Mouse (Mus musculus) C2C12 (cell line): ENCODE data around the gene Gm21983. TPM values are rescaled to one million over a fixed set of nuclear protein-coding genes. Genes with fewer than 3 reads are reported as not detected.

ENCODE experiments used
- H3K27me3 ChIP-seq: one replicate; pipeline ENCODE4 v1.6.1; 2011; ENCODE audit not compliant: control insufficient read depth, insufficient read depth, insufficient read length
- H3K36me3 ChIP-seq: one replicate; pipeline ENCODE4 v1.6.1; 2011; ENCODE audit not compliant: control insufficient read depth, insufficient read depth
- H3K4me3 ChIP-seq: one replicate; pipeline ENCODE4 v1.5.1; 2011; ENCODE audit warnings: mild to moderate bottlenecking, control low read depth; ENCODE audit not compliant: poor library complexity, insufficient read depth, severe bottlenecking
- H3K79me2 ChIP-seq: one replicate; pipeline ENCODE4 v1.6.1; 2011; ENCODE audit not compliant: control insufficient read depth, insufficient read depth
- H3K79me3 ChIP-seq: one replicate; pipeline ENCODE4 v1.6.1; 2011; ENCODE audit warnings: low read depth, control low read depth
- H3ac ChIP-seq: one replicate; pipeline ENCODE3; 2011; ENCODE audit warnings: low read depth; ENCODE audit not compliant: control insufficient read depth, insufficient read length
- CEBPB ChIP-seq: IDR thresholded peaks from one replicate; pipeline ENCODE4 v1.6.1; 2011; ENCODE audit warnings: low read depth, mild to moderate bottlenecking, control low read depth, moderate library complexity
- CTCF ChIP-seq: IDR thresholded peaks from one replicate; pipeline ENCODE4 v1.5.1; 2011; ENCODE audit not compliant: control insufficient read depth, insufficient read depth, insufficient read length
- FOSL1 ChIP-seq: IDR thresholded peaks from one replicate; pipeline ENCODE4 v1.8.0; 2011; ENCODE audit warnings: mild to moderate bottlenecking, low read length; ENCODE audit not compliant: poor library complexity, insufficient read depth, severe bottlenecking
- MAX ChIP-seq: IDR thresholded peaks from one replicate; pipeline ENCODE4 v1.6.1; 2011; ENCODE audit warnings: mild to moderate bottlenecking, control low read depth
- MYOD1 ChIP-seq: IDR thresholded peaks from one replicate; pipeline ENCODE4 v1.6.1; 2011; ENCODE audit warnings: low read depth; ENCODE audit not compliant: control insufficient read depth, insufficient read length
- MYOG ChIP-seq: IDR thresholded peaks from one replicate; pipeline ENCODE4 v1.6.1; 2011; ENCODE audit not compliant: control insufficient read depth, insufficient read length; ENCODE audit errors: extremely low read depth
- USF1 ChIP-seq: IDR thresholded peaks from one replicate; pipeline ENCODE4 v1.6.1; 2011; ENCODE audit warnings: low read depth, mild to moderate bottlenecking, control low read depth, moderate library complexity
- polyA plus RNA-seq: library from polyadenylated mRNA; unstranded; fragments of >200 nt; fragmentation: generic; extraction: Trizol; gene quantifications from one replicate; pipeline ENCODE4 v1.2.1, GENCODE M21; 2012; ENCODE audit warnings: missing spikeins

Gene Gm21983
- polyA plus RNA-seq, 1 experiment: 0.06 TPM

DNA sequence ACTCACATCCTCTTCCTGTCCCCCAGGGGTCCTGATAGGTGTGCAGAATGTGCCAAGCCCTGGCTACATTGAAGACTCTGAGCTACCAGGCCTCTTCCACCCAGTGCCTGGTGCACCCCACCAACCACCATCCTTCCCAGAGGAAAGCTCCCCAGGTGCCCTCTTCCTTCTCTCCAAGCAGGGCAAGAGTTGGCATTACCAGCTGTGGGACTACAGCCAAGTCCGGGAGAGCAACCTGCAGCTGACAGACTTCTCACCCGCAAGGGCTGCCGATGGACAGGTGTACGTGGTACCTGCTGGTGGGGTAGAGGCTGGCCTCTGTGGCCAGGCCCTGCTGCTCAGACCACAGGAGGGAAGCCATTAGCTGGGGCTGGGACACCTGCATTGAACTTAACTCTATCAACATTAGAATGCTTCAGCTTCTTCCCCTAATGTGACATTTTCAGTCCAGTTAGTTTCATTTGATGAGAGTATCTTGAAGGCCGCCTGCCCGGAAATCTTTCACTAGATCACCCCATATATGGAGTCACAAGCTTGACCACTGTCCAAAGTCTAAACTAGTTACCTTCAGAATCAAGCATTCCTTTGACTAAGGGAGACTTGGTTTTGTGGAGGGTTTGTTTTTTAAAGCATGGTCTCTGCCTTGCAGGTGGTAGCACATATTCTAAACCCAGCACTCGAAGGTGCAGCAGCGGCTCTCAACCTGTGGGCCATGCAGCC, 23.0 kb upstream of the Gm21983 start:
- no peak overlapping the region for H3K4me3 ChIP-seq
- no peaks in the 10 kb centered on the region for H3K79me2 ChIP-seq
- H3K36me3 ChIP-seq: peaks cover 6% of the 10 kb centered on the region
- H3ac ChIP-seq: no peak overlapping the region
- no peaks in the 10 kb centered on the region for H3K79me3 ChIP-seq
- no peaks in the 10 kb centered on the region for H3K27me3 ChIP-seq
- no peak for TF ChIP-seq USF1
- no peak for TF ChIP-seq MYOD1

DNA sequence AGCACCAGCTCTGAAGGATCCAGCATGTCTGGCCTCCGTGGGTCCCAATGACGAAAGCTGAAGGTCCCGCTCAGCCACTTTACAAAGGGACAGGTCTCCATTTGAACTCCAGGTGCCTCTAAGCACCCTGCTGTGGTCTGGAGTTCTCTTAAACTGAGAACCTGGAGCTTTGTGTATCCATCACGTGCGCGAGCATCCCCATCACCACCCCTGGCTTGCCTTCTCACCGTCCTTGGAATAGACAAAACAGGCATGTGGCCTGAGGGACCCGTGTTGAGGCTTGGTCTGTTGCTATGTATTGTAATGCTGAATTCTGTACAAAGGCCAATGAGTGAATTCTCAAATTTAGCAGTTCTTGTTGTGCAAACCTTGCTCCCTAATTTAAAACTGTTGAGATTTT, 17.9 kb upstream of the Gm21983 start:
- TF ChIP-seq CTCF: no peak
- no peaks in the 10 kb centered on the region for H3K27me3 ChIP-seq
- H3K79me3 ChIP-seq: peaks cover 17% of the 10 kb centered on the region
- peaks cover 21% of the 10 kb centered on the region for H3K79me2 ChIP-seq
- H3K4me3 ChIP-seq: no peak overlapping the region
- H3ac ChIP-seq: no peak overlapping the region
- peaks cover 15% of the 10 kb centered on the region for H3K36me3 ChIP-seq

DNA sequence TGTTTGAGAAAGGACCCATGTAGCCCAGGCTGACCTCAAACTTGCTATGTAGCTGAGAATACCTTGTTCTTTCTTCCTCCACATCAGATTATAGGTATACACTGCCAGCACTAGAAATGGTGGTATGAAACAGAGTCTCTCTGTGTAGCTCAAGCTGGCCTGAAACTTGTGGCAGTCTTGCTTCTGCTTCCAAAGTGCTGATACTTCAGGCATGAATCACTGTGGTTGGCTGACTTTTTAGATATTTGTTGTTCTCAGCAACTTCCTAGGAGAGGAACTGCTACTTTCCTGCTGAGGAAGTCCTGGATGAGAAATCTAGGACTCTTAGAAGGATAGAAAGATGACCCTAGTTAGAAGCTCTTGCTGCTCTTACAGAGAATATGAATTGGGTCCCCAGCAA, 17.5 kb upstream of the Gm21983 start:
- no peak for TF ChIP-seq MYOD1
- TF ChIP-seq MAX: no peak
- no peak for TF ChIP-seq CTCF
- TF ChIP-seq CEBPB: no peak
- TF ChIP-seq USF1: no peak
- TF ChIP-seq FOSL1: no peak
- TF ChIP-seq MYOG: no peak
- Histone ChIP-seq H3K79me3 (peaks cover 22% of the 10 kb centered on the region), H3K79me2 (peaks cover 26% of the 10 kb centered on the region), H3K36me3 (peaks cover 18% of the 10 kb centered on the region), H3ac (no peak overlapping the region), H3K27me3 (no peaks in the 10 kb centered on the region), H3K4me3 (no peak overlapping the region)

DNA sequence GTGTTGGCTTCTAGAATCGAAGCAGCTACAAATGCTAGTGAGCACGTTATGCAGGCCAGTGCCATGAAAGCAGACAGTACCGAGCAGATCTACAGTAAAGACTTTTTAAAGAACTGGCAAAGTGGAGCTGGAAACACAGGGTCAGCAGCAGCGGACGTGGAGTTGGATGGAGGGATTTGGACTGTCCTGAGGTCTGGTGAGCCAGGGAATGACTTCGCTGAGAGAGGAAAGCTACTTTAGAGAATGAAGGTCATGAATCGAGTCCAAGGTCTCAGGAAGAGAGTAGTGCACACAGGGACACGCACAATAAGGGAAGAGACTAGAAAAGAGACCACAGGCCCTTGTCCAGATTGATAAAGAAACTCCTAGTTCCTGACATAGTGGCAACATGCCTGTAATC, 16.7 kb upstream of the Gm21983 start:
- TF ChIP-seq MAX (no peak), CEBPB (no peak), MYOD1 (no peak), FOSL1 (no peak), MYOG (no peak), USF1 (no peak), CTCF (no peak)
- Histone ChIP-seq H3ac (no peak overlapping the region), H3K4me3 (no peak overlapping the region), H3K79me2 (peaks cover 33% of the 10 kb centered on the region), H3K27me3 (no peaks in the 10 kb centered on the region), H3K36me3 (peaks cover 18% of the 10 kb centered on the region), H3K79me3 (peaks cover 28% of the 10 kb centered on the region)

DNA sequence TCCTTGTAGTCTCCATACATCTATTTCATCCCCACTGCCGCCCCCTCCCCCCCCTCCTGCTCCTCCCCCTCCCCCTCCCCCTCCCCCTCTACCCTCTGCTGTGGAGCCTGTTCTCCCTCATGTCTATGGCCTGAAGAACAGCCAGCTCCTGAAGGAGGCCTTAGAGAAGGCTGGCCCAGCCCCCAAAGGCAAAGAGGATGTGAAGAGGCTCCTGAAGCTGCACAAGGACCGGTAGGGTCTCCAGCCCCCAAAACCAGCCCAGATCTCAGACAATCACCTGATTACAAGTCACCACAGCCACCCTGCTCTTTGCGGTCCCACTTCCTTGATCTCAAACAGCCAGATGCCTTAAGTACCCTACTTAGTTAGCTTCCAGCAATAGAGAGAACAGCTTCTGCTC, 16.2 kb upstream of the Gm21983 start:
- H3K79me2 ChIP-seq: peaks cover 38% of the 10 kb centered on the region
- no peak overlapping the region for H3K4me3 ChIP-seq
- H3K27me3 ChIP-seq: no peaks in the 10 kb centered on the region
- TF ChIP-seq CEBPB (no peak), FOSL1 (no peak)
- peaks cover 33% of the 10 kb centered on the region for H3K79me3 ChIP-seq
- H3ac ChIP-seq: no peak overlapping the region
- peaks cover 23% of the 10 kb centered on the region for H3K36me3 ChIP-seq

DNA sequence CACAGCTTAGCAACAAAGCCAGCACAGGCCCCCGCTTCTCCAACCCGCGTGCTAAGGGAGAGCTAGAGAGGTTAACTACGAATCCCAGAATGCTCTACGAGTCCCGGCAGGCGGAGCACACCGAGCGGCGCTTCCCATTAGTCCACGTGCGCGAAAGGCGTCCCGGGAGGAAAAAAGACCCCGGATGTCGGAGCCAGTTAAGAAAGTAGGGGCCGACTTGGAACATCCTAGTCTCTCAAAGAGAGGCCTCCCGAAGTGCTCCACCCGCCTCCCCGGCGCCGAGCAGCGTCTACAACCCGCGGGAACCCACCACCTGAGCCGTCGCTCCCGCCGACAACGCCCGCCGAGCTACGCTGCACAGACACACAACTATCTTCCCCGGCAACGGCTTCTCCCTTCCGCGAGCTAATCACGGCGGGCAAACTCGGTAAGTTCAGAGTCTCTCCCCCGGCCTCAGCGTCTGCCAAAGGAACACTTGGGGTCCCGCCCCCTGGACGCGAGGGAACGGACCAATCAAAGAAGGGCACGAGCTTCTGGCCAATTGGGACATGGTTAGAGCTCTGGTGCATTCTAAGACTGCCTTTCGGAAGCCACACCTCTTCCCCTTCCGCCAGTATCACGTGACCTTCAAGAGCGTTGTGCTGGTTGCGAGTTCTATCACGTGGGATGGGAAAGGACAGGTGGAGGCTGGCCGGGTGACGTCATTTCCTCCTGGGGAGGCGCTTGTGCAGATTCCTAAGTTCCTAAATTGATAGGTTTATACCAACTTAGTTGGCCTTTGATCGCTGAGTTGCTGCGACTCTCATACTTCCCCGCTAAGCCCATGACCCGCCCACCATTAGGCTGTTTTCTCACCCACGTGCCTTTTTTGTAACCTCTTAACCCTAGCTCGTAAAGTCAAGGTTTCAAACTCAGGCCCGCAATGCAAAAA, 15.1 kb upstream of the Gm21983 start, which contains the start of the genes BC024978 and Snrpa:
Gene BC024978 (plus strand): TSS at position 101 of the 931 bp plus-strand sequence.
Gene Snrpa (minus strand): TSS at position 591 of the 931 bp plus-strand sequence.
- Histone ChIP-seq H3K36me3 (peaks cover 35% of the 10 kb centered on the region), H3K79me2 (peaks cover 50% of the 10 kb centered on the region)
- TF ChIP-seq CEBPB (no peak), USF1 (peak; percentile 99), MAX (peak; percentile 87), FOSL1 (no peak), MYOD1 (peak; percentile 85), CTCF (no peak), MYOG (no peak)

More for the DNA sequence above, 15.1 kb upstream of the Gm21983 start, which contains the start of the genes BC024978 and Snrpa:
- H3ac ChIP-seq: peak within 1 kb of the TSS; percentile 88
- peaks cover 43% of the 10 kb centered on the region for H3K79me3 ChIP-seq
- H3K4me3 ChIP-seq: peak within 1 kb of the TSS; percentile 78
- no peaks in the 10 kb centered on the region for H3K27me3 ChIP-seq
